Mouse (Mus musculus) heart, adult 11 months (tissue): ENCODE data around the gene Kl.

Experiments
- DNase-seq: peaks from one replicate; pipeline ENCODE4 v3.0.0; 2022

The Kl gene

DNA sequence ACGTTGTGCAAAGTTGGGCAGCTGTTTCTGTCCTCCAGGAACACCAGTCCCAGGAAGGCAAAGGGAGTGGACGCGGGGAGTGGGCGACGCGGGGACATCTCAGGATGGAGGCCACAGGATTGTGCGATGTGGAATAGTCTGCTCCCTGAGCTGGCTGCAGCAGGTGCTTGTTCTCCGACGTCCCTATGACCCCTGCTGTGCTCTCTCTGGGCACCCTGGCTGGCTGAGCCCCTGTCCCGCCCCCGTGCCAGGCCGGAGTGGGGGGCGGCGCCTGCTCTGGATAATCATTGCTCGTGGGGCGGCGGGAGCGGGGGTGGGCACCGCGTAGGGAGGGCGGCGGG is at the start of gene Kl:
Gene Kl (plus strand): TSS at position 280 of the 341 bp plus-strand sequence.
- DNase-seq = peak; percentile 75

GRCm38 (mm10) chr5:150906053-150907040 is 46.1 kb upstream of the Kl start:
- DNase-seq = peak; percentile 71

DNA sequence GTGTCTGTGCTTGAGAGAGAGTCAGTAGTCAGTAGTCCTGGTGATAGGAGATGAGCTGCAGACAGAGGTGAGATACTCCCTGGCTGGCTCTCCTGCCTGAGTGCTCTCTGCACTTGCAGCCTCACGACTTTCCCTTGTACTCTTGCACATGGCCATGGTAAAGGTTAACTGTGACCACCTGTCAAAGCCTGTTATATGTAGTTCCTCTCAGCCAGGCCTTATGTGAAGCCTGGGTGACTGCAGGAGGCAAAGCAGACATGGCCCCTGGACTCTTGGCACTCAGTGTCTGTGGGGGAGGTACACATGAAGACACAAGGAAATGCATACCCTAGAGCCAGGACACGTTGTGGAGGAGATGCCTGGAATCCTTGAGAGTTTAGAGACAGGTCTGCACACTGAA is 40.3 kb upstream of the Kl start:
- peak; percentile 86 for DNase-seq

DNA sequence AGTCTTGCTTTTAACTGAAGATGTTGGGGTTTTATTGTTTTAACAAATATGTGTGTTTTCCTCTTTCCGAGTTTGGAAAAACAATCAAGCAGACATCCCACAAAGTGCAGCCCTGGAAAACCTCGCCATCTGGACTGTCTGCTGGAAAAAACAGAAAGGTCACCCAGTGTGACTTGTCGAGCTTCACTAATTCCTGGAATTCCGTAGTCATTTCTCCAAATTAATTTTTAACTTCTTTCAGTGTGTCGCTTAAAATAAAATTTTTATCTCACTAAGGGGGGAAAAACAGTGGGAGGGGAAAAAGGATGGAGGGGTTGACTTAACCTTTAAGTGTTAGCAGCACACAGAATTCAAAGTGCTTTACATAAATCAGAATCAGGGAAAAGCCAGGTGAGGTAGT is 39.8 kb upstream of the Kl start:
- peak; percentile 53 for DNase-seq

DNA sequence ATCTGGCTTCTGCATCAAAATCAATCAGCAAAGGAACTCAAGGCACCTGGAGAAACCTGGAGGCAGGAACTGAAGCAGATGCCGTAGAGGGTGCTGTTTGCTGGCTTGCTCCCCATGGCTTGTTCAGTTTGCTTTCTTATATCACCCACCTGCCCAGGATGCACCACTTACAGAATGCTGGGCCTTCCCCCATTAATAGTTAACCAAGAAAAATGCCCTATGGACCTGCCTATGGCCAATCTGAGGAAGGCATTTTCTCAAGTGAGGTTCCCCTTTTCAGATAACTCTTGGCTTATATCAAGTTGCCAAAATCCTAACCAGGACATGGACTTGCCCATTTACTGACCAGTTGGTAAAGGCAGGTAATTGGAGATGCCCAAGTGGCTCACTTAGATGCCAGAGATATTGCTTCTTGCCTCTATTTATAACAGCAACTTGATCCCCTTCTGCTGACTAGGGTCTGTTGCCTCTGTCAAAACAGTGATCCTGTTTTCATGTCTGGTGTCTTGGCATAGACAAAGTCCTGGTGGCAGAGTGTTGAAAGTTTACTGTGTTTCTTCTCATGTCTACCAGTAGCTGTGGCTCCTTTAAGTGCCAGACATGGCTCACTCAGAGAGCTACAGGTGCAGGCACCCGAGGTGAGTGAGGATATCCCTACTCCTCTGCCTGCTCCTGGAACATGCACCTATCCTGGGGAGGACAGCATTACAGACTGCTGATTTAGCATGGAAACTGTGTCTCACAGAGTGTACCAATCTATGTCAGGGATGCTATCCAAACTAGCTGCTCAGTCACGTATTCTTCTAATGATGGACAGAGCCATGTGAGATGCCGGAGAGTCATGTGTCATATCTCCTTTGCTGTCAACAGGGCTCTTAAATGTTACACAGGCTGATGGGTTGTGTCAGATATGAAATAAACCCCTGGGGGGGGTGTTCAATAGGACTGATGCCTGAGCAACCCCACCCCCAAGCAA is 37.0 kb upstream of the Kl start:
- peak; percentile 55 for DNase-seq

DNA sequence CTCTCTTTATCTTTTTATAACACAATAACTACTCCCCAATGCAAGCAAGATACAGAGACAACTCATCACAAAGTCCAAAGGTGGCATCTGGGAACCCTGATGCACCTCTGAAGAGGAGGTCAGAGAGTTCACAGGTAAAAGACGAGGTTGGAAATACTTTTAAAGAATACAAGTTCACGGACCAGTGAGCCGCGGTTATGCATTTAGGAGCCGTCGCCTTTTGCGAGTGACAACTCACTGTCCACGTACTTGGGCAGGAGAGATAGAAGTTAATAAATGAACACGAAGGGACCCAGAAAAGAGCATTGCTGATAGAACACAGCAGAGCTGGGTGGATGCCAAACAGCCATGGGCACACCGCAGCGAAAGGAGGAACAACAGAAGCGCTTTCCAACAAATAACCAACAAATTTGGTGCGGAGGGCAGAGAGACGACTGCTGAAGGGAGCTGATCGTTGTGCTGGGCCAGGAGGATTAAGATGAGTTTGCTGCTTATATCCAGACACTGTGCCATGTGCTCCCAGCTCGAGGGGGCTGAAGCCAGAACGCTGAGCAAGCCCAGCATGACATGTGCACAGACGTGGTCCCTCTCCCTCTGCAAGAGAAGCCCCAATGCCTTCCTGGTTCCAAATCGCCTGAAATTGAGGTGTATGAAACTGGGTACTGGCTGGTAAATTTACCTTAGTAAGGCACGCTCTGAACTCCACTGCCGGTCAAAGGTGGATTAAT is 35.1 kb upstream of the Kl start:
- DNase-seq = peak; percentile 6

DNA sequence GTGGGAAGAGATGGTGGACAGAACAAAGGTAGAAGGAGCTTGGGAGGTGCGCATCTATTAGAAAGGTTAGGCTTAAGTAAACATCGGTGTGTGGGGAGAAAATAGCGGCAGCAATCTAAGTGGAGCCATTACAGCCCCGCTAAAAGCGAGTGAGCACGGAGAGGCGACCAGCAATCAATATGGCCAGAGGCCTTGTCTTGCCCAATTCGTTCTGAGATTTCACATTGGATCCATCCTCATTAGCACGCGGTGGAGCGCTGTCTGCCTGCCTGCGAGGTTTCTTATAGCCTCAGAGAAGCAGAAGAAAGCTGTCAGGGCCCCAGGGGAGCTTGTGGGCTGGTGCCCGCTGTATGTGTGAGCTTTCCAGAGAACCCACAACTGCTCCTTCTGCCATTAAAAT is 33.8 kb upstream of the Kl start:
- DNase-seq = peak; percentile 55

- DNase-seq = peak; percentile 25
Observed at GRCm38 (mm10) chr5:150919269-150919668, 33.1 kb upstream of the Kl start.

- peak; percentile 19 for DNase-seq
Observed at GRCm38 (mm10) chr5:150919961-150920360, 32.4 kb upstream of the Kl start.

GRCm38 (mm10) chr5:150929406-150929805 is 23.0 kb upstream of the Kl start:
- peak; percentile 18 for DNase-seq

GRCm38 (mm10) chr5:150932596-150932995 is 19.8 kb upstream of the Kl start:
- DNase-seq = peak; percentile 29

GRCm38 (mm10) chr5:150936213-150936612 is 16.2 kb upstream of the Kl start:
- DNase-seq = no peak

GRCm38 (mm10) chr5:150936807-150937206 is 15.6 kb upstream of the Kl start:
- DNase-seq = no peak

DNA sequence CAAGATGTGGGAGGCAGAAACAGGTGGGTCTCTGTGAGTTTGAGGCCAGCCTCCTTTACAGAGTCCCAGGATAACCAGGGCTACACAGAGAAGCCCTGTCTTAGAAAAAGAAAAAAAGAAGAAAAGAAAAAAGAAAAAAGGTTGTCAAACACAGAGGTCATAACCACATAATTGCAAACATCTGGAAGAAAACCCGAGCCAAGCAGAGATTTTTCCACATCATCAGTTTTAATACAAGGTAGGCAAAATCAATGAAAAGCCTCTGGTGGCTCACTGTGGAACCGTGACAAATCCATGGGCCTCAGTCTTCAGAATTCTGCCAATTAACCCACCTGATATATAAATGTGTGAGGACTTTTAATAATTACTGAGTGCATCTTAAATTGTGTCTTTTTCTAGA is 14.9 kb upstream of the Kl start:
- no peak for DNase-seq

GRCm38 (mm10) chr5:150945576-150945975 is 6.8 kb upstream of the Kl start:
- DNase-seq = peak; percentile 71

- peak; percentile 28 for DNase-seq
Observed at GRCm38 (mm10) chr5:150949131-150949530, 3.3 kb upstream of the Kl start.

DNA sequence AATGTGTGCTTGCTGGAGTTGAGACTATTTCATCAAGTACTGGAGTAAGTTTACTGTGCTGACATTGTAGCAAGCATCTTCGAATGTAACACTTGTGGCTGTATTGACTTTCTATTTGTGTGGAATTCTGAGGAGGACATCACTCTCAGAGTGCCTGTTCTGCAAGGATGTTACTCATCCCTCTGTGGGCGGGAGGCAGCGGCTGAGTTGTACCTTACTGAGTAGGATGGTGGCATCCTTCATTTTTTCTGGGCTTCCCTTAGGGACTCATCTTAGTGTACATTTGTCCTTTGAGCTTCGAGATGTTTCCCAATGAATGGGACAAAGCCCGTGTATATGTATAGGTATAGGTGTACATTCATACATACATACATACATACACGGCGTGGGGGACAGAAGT is 1.1 kb upstream of the Kl start:
- peak; percentile 67 for DNase-seq

DNA sequence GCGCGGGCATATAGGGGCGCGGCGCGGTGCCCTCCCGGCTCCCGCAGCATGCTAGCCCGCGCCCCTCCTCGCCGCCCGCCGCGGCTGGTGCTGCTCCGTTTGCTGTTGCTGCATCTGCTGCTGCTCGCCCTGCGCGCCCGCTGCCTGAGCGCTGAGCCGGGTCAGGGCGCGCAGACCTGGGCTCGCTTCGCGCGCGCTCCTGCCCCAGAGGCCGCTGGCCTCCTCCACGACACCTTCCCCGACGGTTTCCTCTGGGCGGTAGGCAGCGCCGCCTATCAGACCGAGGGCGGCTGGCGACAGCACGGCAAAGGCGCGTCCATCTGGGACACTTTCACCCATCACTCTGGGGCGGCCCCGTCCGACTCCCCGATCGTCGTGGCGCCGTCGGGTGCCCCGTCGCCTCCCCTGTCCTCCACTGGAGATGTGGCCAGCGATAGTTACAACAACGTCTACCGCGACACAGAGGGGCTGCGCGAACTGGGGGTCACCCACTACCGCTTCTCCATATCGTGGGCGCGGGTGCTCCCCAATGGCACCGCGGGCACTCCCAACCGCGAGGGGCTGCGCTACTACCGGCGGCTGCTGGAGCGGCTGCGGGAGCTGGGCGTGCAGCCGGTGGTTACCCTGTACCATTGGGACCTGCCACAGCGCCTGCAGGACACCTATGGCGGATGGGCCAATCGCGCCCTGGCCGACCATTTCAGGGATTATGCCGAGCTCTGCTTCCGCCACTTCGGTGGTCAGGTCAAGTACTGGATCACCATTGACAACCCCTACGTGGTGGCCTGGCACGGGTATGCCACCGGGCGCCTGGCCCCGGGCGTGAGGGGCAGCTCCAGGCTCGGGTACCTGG is 488 bp downstream of the Kl start:
- peak; percentile 74 for DNase-seq

DNA sequence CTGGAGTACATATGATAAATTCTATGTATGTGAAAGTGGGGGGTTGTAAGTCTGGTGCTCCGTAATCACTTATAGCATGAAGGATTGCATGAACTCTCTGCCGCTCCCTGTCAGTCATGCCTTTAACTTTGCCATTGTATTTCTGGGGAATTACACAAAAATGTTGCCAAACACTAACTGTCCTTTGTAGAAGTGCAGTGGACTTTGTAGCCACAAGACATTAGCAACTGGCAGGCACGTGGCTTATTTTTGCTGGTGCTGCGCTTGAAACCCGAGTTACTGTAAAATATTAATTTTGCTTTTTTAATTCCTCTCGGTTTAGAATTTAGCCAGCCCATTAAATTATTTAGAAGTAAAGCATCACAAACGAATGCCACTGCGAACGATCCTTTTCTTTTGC is 2.4 kb downstream of the Kl start:
- peak; percentile 40 for DNase-seq

DNA sequence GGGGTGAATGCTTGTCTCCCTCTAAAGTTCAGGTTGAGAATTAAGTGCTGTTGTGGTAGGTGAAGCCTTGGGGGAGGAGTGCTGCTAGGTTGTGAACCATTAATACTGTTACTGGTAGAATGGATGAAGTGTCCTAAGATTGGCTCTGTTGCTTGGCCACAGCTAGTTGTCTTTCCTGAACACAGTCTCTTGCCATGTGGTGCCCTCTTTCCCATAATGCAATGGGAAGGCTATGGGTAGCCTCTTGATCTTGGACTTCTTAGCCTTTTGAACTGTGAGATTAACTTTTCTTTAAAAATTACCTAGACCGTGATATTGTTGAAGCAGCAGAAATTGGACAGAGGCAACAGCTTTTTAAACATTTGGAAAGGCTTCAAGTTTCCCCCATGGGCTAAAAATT is 7.5 kb downstream of the Kl start:
- peak; percentile 25 for DNase-seq

GRCm38 (mm10) chr5:150961615-150962014 is 9.2 kb downstream of the Kl start:
- peak; percentile 36 for DNase-seq

GRCm38 (mm10) chr5:150962756-150963155 is 10.3 kb downstream of the Kl start:
- DNase-seq = peak; percentile 9
